Mouse (Mus musculus): ENCODE measurements around the gene Sh3bp5.

The Sh3bp5 gene

GRCm38 (mm10) chr14:31433851-31434360 is 2.0 kb downstream of the Sh3bp5 start:
- DNase-seq (ENCODE audit: extremely low read depth, low read depth, low spot score) = no peak

DNA sequence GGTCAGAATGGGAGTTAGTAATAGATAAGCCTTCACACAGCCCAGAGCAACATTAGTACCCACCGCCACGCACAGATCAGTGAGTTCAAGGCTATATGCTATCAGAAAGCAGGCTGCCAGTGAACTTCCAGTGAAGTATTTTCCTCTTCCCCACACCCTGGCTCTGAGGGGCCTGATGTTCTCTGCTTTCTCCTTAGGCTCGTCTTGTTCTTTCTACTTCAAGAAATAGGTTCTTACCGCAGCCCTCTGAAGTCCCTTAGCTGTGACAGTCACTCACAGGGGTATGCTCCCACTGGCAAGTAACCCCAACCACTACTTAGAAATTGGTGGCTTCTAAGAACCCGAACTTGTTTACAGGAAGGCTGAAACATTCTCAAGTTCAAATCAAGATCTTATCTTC is 2.8 kb downstream of the Sh3bp5 start:
- no peak for DNase-seq (ENCODE audit: extremely low read depth, low read depth, low spot score)

- no peak for DNase-seq (ENCODE audit: extremely low read depth, low read depth, low spot score)
These were observed 3.5 kb downstream of the Sh3bp5 start for GRCm38 (mm10) chr14:31432424-31432823.

DNA sequence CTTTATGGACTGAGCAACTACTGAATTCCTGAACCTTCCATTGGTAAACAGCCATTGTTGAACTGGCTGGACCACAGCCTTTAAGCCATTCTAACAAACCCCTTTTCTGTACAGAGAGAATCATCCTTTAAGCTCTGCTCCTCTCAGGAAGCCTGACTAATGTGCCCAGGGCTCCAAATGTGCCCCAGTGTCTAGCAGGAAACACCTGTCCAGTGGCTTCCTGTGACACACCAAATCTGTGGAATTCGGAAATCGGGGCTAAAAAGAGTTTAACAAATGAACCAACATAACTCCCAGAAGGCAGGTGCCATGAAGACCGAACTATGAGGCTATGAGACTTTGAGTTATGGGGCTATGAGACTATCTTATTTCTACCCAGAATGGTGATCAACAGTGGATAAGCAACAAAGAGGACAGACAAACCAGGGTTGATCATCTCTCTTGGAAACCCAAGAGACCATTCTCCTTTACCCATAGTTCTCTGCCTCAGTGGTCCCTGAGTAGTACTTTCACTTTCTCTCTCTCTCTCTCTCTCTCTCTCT is 4.0 kb downstream of the Sh3bp5 start:
- no peak for DNase-seq (ENCODE audit: extremely low read depth, low read depth, low spot score)

DNA sequence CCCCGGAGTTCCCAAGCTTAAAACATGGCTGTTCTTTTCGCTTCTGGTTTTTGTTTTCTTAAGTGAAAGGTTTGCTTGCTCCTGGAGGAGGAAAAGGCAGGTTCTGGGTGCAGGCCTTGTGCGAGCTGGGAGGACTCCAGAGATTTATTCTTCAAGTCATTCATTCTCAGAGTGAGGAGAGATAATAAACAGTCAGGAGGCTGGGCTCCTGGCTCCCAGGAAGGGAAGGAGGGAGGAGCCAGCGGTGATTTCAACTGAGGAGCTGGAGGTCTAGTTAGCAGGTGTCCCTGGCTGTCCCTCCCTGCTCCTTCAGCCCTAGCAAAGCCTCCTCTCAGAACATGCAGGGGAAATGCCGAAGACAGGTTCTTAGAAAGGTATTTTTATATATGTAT is 6.9 kb downstream of the Sh3bp5 start:
- DNase-seq (ENCODE audit: extremely low read depth, low read depth, low spot score) = no peak

DNA sequence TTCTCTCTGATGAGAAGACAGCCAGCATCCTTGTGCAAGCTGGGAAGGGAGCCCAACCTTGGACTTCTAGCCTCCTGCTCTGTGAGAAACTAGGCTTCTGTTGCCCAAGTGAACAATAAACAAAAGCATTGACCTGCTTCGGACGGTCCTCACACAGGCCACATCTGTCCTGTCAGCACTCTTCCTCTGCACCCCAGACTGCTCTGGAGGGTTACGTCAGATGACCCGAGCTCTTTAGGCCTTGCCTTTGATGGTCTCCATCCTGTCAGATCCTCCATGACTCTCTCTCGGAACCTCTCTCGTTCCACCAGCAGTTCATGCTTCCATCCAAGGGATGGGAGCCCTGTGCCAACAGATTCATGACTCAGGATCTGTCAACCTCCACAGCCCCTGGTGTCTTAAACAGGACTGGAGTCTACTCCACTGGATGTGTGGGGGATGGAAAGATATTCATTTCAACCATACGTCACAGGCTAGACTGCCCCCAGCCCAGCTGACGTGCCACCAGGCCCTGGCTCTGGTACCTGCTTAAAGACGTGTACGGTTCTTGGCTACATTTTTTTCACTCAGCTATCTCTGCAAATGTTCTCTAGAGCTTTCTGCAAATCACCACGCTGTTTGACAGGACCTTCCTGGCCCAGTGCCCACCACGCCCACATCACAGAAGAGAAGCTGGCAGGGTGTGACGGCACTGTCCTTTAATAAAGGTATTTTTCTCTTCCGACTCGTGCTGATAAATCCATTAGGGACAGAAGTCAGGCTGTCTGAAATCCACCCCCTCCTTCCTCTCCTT is 7.5 kb downstream of the Sh3bp5 start:
- no peak for DNase-seq (ENCODE audit: extremely low read depth, low read depth, low spot score)

DNA sequence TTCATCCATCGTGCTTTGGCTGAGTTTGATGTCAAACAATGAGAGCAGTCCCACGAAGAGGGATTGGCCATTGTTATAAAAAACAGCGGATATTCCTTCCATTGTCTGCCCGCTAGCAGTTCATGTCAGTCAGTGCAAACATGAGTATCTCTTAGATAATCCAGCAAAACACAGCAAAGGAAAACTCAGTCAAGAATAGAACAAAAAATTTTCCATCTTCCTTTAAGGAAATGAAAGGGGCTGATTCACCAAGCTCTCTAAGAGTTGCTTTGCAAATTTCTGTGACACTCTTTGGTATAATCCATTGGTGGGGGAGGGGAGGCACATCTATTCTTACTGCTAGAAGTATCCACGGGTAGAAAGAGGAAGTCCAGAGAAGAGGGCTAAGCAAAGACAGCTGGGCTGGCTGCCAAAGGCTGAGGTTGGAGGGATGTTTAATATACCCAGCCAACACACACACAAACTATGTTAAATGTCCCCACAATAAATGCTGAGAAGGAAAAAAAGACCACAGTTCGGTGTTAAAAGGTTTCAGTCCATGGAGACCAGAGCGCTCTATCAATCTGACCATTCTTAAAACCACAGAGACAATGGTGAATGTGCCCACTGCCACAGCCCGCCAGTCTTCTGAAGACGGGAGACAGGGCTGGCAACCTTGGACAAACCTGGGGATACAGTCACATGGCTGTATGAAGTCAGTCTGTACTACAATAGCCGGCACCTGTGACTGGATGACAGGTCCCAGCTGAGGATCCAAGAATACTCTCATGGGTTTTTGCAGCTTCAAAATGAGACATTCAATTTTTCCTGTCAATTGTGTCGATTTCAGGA is 12.7 kb downstream of the Sh3bp5 start:
- no peak for DNase-seq (ENCODE audit: extremely low read depth, low read depth, low spot score)

DNA sequence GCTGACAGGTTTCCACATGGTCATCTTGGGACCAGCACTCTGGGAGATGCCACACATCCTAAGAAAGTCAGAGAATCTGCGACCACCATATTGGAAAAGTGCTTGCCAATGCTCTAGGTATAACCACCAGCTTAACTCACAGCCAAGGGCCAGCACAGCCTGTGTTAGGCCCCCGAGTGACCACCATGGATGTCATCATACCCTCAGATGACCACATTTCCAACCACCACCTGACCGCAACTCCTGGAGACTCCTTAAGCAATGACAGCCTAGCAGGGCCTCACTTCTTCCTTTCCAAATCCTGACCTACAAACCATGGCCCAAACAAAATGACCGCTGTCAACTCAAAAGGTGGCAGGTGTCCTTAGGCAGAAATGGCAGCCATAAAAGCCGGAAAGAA is 13.5 kb downstream of the Sh3bp5 start:
- DNase-seq (ENCODE audit: extremely low read depth, low read depth, low spot score) = no peak

DNA sequence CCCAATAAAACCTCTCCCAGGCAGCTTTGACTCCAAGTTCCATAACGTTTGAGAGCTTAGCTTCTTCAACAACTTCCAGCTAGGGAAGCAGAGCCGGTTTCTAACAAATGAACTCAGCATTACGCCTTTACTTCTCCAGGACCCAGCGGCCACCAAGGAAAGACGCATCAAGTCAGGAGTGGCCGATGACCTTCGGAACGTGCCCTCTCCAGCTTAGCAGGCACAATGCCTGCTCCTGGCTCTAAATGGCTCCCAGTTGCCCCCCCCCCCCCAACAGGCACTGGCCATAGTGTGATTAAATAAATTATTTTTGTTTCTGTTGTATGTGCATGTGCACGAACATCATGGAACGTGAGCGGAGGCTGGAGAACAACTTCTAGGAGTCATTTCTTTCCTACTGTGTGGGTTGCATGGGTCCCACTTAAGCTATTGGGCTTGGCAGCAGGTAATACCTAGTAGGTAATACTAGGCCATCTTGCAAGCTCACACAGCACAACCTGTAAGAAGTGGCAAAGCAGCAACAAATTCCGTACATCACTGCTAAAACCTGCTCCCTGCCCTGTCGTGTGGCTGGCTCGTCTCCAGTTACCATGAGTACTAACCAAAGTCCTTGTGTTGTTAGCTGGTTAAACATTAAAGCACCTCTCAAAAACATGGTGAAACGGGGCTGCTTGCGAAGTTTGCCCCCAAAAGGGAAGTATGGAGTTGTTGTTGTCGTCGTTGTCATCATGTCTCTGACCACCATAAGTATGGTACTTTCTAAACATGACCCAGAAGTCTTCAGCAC is 14.2 kb downstream of the Sh3bp5 start:
- no peak for DNase-seq (ENCODE audit: extremely low read depth, low read depth, low spot score)

GRCm38 (mm10) chr14:31420985-31421384 is 14.9 kb downstream of the Sh3bp5 start:
- DNase-seq (ENCODE audit: extremely low read depth, low read depth, low spot score) = no peak

DNA sequence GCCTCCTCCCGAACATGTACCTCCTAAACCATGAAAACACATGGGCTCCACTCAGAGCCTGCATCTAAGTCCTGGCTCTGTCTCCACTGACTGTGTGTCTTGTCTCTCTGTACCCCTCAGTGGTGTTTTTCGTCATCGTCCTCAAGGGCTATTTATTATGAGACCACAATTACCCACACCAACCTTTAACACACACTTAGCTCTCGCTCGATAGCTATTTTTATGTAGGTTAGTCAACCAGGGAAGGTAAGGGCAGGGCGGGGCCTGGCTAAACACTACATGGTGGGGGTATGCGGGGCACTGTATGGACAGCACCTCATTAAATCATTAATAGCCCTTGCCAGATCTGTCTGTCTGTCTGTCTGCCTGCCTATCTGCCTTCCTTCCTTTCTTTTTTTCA is 15.3 kb downstream of the Sh3bp5 start:
- DNase-seq (ENCODE audit: extremely low read depth, low read depth, low spot score) = no peak

- DNase-seq (ENCODE audit: extremely low read depth, low read depth, low spot score) = no peak
These were observed 15.7 kb downstream of the Sh3bp5 start for GRCm38 (mm10) chr14:31420135-31420534.

DNA sequence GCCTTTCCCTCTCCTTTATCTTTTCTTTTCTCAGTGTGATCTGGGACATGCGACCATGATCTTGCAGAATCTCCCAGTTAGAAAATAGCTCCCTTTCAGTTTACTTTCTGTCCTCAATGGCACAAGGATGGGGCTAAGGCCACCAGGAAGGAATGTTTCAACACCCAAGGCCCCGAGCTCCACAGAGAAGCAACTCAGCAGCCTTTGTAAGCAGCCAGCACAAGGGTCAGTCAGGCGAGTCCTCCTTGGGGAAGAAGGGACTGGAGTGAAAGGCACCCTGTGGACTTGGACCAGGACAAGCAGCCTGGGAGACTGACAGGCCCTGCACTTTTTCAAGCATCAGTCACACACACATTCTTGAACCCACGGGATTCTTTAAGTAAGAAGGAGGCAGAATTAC is 16.6 kb downstream of the Sh3bp5 start:
- DNase-seq (ENCODE audit: extremely low read depth, low read depth, low spot score) = no peak

DNA sequence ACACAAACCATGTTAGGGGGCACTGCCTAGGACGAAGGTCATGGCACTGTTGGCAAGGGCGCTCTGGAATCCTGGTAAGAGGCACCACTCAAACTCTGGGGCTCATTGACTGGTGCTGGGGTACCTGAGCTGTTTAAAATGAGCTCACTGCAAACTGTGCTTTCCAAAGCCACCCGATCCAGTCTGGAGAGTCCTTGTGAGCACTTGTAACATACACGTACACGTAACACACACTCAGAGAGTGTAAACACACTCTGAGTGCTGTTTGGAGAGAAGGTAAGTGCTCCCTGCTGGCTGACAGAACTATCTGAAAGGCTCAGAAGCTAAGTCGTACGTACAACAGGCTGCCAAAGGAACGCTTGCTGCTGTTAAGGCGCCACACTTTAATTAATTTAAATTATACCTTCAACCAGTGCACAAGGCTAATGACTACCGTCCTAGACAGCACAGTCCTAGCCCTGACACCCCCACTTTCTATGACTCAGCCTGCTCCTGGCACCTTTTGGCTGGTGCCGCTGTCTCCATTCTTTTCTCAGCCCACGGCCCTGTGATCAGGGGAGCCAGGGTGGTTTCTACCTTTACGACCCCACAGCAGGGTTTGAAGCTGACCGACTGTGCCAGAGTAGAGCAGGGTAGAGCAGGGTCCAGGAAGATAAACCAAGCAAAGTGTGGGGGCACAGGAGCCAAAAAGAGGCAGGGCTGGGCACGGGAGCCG is 18.9 kb downstream of the Sh3bp5 start:
- DNase-seq (ENCODE audit: extremely low read depth, low read depth, low spot score) = no peak

GRCm38 (mm10) chr14:31416411-31416810 is 19.5 kb downstream of the Sh3bp5 start:
- no peak for DNase-seq (ENCODE audit: extremely low read depth, low read depth, low spot score)

DNA sequence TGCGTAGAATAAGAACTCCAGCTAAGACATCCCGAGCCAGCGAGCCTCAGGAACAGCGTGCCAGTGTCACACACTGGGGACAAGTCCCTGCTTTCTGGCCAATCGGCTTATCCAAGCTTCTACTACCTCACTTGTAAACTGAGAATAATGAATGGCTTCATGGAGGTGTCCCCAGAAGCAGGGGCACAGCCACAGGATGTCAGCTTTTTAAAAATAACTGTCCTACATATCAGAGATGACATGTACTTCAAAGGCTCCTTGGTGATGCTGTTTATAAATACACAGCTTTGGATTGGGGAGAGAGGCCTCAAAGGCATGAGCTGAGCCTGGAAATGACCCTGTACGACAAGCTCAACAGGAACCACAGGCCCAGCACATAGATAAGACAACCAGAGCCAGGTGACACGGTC is 20.9 kb downstream of the Sh3bp5 start:
- DNase-seq (ENCODE audit: extremely low read depth, low read depth, low spot score) = no peak

DNA sequence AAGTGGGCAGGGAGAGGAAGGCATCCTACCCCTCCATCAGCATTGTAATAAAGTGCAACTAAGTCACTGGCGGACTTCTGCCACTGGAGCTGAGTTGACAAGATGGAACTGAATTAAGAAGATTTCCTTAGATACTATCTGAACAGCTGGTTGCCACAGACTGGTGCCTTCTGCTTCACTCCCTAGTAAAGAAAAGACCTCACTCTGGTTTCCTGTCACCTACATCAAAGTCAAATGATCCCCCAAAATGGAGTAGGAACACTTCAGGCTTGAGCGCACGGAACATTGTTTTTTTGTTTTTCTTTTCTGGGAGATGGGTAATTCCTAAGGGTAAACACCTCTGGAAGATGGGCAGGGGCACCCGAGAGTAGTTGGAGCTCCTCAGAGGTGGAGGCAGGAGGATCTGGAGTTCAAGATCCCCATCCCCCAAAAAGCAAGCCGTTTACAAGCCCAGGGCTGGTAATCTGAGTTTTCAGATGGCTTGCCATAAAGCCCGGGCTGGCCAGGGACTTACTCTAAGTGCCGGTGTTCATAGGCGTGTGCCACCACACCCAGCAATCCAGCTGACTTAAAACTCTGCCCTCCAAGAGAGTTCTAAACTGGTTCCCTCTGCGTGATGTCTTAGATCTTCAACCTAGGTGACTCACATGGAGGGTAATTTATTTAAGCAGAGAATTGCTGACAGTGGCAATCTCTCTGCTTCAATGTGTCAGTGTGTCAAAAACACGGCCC is 21.5 kb downstream of the Sh3bp5 start:
- no peak for DNase-seq (ENCODE audit: extremely low read depth, low read depth, low spot score)

- DNase-seq (ENCODE audit: extremely low read depth, low read depth, low spot score) = no peak
These were observed 22.3 kb downstream of the Sh3bp5 start for GRCm38 (mm10) chr14:31413475-31414086.

GRCm38 (mm10) chr14:31412651-31413056 is 23.2 kb downstream of the Sh3bp5 start:
- DNase-seq (ENCODE audit: extremely low read depth, low read depth, low spot score) = no peak

Measured in fat pad, adult 2 months (tissue).